Mouse (Mus musculus): ENCODE data around the gene Olfml3.

DNA sequence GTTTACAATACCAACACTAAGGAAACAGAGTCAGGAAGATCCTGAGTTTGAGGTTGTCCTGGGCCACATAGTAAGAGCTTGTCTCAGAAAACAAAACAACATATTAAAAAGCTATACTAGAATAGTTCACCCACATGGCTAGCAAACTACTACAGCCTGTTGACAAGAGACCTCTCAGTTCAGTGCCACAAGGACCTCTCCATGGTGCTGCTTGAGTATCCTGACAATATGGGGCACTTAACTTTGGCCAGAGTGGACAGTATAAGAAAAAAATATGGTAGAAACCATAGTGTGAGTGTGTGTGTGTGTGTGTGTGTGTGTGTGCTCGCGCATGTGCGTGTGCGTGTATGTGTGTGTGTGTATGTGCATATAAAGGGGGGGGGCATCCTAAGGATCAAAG, 25.6 kb downstream of the Olfml3 start:
- no peak for TF ChIP-seq CTCF (IDR thresholded peaks at IDR 0.05; ENCODE audit: low read depth)
- TF ChIP-seq EP300 (IDR thresholded peaks at IDR 0.05; ENCODE audit: low read depth): no peak
